Mouse (Mus musculus): ENCODE measurements around the gene Crybb1.

DNA sequence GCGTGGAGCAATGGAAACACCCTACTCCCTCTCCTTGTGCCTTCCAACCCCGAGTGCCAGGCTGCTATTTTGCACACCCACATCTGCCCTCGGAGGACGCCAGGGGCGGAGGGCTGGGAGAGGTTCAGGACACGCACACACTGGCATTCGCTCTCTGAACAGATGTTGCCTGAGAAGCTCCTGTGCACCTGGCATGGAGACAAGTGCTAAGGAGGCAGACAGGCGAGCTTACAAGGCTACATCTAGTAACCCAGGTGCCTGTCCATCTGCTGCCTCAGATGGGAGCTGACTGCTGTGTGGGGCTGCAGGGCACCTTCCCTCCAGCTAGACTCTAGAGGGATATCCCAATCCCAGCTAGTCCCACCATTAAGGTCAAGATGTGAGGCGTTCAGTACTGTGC lies 842 bp downstream of the Crybb1 start:
- no peak for TF ChIP-seq CTCF (IDR thresholded peaks at IDR 0.05; ENCODE audit: extremely low read depth, insufficient read depth, insufficient read length, insufficient replicate concordance)
- TF ChIP-seq POLR2A (IDR thresholded peaks at IDR 0.05; ENCODE audit: low read depth, low read length), result no peak
